Mouse (Mus musculus): ENCODE measurements around the gene Glud1.

GRCm38 (mm10) chr14:34393295-34393694 lies 82.8 kb downstream of the Glud1 start:
- TF ChIP-seq CTCF (IDR thresholded peaks at IDR 0.05; ENCODE audit: low read depth, low read length) (no peak), GATA2 (IDR thresholded peaks at IDR 0.05; ENCODE audit: borderline replicate concordance, low read depth, low read length) (no peak), GATA1 (IDR thresholded peaks at IDR 0.05; ENCODE audit: borderline replicate concordance, low read length) (no peak)

Data from G1E (cell line).